Mouse (Mus musculus): ENCODE results near the gene Hs6st3.
"Not testable (repeated sequence)": the region's sequence is repeated elsewhere in the genome, so short reads cannot be mapped to it uniquely, and the experiment has no call there.

Gene Hs6st3

DNA sequence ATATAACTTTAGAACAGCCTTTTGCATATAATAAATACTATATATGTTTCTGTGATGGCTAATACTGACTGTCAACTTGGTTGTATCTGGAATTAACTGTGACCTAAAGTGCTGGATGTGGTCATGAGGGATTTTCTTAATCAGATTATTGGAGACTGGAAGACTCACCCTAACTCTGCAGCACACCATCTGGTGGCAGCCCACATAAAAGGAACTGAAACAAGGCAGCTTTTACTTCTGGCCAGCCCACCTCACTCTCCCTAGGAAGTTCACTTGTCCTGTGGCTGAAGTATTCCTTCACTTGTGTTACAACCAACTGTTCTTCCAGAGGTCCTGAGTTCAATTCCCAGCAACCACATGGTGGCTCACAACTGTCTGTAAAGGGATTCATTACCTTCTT lies 313.5 kb downstream of the Hs6st3 start:
- DNase-seq (ENCODE audit: low read depth, low spot score): no peak

DNA sequence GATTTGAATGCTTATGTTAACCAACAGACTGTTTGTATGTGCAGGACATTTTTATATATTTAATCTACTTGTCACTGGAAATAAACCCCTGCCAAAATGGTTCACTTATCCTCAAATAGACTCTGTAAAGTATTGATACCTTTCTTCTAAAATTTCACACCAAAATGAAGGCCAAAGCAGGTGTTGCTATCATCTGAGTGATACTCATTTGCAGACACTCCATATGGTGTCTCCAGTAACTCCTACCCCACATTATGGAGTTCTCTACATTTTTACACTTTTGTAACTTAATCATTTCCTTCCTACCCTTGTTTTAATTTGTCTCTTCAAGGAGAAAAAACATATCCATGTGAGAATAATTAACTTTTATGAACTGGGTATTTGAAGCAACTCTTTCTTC lies 314.2 kb downstream of the Hs6st3 start:
- DNase-seq (ENCODE audit: low read depth, low spot score): no peak

DNA sequence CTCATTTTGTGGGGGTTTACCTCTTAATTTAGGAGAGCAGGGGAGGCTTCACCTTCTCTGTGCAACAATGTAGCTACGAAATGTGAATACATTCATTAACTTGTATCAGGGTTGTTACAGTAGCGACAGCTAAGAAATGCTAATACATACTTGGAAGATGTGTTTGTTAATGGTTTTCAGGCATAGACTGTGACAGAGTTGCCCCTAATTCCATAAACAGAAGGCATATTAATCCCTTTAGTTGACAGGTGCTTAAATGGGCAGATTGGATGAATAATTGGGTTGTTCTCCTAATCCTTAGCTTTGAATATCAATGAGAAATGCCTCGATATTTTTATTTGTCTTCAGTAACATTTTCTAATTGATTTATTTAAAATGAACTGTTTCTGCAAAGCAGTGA lies 314.7 kb downstream of the Hs6st3 start:
- DNase-seq (ENCODE audit: low read depth, low spot score): no peak

DNA sequence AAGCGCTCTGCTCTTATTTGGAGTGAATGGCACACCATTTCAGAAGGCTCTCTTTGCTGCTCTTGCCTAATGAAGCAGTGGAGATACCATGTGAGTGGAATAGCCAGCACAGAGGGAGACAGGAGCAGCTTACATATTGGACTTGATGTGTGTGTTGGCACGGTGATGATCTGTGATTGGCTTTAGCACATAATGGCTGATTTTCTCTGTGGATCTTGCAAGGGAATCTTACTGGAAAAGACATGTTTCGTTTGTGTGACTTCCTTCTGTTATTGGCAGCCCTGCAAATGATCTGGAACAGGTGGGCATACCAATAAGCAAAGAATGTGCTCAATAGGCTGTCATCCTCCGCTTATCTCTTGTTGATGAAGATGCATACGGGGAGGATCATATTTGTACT lies 326.2 kb downstream of the Hs6st3 start:
- no peak for DNase-seq (ENCODE audit: low read depth, low spot score)

DNA sequence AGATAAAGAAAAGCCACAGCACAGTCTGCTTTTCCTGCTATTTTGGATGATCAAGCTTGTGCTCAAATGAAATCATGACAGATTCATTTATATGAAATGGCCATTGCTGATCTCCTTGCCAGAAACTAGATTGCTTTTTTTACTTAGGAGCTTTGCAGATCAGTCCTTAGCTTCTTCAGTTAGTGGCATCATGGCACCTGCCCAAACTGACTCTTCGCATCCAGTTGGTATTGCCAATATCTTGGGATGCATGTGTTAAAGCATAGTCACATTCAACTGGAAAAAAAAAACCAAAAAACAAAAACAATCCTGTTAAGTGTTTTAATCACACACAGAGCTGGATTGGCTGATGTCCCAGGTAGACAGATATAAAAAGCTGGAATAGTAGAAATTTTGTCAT lies 326.7 kb downstream of the Hs6st3 start:
- no peak for DNase-seq (ENCODE audit: low read depth, low spot score)

DNA sequence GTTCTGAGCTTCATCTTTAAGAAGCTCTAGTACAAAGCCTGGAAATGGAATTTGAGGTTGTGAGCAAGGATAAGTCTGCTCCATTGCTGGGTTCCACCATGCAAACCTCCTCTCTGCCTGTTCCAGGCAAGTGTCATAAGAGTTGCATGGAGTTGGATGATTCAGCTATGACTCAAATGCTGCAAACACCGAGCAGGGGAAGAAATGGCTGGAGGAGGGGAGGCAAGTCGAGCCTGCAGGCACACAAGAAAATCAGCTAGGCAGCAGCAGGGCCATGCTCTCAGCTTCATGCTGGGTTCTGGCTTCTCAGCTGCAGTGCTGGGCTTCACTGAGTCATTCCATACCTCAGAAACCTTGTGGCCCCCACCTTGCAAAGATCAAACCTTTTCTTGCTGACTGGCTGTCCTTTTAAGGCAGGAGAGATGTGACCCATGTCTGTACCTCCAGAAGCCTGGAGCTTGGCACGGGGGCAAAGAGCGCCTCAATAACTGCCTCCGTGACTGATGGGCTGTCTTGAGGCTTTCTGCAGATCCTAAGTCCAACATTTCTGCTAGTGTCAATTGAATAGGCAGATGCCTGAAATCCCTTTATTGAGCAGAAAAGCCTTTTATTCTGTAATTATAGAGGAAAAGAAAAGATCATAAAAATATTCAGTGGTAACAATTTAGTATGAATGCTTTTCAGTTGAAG lies 328.9 kb downstream of the Hs6st3 start:
- DNase-seq (ENCODE audit: low read depth, low spot score): no peak

DNA sequence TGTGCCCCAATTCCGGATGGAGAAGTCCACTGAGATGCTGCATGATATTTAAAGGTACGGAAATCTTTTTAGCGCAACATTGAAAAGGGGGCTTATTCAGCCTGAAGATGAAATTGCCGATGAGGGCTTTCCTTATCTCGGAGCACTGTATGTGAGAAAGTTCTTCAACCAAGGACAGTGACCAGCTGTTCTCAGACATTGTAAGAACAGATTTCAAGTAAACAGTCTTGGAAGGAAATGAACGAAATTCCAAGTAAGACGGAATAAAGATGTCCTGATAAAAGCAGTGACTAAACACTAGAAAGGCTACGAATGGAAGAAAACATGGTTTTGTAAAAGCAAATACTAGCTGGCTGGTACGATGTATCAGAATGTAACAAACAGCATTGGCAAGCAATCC lies 338.4 kb downstream of the Hs6st3 start:
- DNase-seq (ENCODE audit: low read depth, low spot score): no peak

DNA sequence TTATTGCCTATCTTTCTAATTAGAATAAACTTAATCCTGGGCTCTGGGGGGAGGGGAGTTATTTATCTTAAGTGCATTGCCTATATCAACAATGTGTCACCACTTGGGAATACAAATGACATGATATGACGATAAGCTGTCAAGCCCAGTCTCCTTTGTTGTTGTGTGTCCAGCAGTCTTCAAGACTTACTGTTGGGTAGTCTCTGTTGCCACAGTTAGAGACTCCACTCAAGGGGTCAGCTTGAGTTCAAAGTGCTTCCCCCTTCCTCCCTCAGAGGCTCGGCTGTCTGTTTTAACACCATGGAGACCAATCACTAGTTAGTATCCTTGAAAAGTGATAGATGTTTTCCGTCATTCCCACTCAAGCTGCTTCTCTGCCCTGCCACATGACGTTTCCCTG lies 339.7 kb downstream of the Hs6st3 start:
- no peak for DNase-seq (ENCODE audit: low read depth, low spot score)

DNA sequence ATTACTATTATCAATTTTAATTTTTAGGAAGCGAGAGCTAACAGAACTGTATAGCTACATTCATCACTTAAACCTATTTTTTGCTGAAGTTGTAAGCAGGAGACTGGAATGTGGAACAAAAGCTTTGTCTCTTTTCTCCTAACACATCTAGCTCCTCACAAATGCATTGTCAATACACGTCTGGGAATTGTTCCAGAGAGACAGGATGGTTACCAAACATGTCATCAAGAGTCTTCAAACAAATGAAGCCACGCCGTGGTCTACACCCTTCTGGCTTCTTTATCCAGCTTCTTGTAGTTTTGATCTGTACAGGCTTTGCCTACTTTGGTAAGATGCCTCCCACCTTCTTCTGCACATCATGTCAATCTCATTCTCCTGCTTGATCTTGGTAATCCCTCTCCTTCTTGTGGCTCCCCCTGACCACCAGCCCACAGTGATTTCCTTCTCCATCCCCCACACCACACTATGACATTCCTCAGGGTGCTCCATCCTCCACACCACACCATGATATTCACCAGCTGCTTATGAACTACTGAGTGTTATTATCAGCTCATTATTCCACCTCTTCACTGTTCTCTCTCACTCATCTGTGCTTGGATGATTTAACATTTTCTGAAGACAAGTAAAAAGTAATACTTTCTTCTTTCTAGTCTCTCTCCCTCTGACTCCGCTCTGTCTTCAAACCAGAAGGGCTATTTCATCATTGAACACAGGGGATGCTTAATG lies 351.0 kb downstream of the Hs6st3 start:
- DNase-seq (ENCODE audit: low read depth, low spot score): no peak

DNA sequence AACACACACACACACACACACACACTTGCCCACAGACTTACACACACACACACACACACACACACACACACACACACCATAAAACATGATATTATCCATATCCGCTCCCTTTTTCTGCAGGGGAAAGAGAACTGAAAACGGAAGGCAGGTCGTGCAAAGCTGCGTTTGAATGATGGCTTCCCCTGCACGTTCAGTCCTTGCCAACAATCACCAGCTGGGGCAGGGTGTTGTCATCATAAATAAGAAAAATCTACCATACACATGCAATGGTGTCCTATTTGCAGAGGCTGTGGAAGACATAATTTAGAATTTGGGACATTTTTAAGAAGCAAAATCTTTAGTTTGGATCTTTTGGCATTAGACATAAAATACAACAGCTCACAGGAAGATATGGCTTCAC lies 382.5 kb downstream of the Hs6st3 start:
- no peak for DNase-seq (ENCODE audit: low read depth, low spot score)

DNA sequence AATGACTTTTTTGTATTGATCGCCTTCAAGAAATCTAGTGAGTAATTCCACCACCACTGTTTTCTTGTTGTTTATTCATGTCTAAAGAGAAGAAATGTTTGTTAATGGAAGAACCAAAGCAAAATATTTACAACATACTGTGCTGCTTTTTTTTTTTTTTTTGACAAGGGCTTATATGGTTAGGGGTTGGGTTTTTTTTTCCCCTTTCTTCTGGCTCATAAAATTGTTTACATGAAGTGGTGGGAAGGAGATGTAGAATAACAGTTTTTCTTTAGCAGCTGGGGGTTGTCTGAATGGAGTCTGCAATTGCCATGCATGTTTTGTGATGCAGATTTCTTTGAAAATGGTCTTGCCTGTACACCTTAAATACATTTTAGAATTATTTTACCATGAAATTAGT lies 382.9 kb downstream of the Hs6st3 start:
- DNase-seq (ENCODE audit: low read depth, low spot score): no peak

DNA sequence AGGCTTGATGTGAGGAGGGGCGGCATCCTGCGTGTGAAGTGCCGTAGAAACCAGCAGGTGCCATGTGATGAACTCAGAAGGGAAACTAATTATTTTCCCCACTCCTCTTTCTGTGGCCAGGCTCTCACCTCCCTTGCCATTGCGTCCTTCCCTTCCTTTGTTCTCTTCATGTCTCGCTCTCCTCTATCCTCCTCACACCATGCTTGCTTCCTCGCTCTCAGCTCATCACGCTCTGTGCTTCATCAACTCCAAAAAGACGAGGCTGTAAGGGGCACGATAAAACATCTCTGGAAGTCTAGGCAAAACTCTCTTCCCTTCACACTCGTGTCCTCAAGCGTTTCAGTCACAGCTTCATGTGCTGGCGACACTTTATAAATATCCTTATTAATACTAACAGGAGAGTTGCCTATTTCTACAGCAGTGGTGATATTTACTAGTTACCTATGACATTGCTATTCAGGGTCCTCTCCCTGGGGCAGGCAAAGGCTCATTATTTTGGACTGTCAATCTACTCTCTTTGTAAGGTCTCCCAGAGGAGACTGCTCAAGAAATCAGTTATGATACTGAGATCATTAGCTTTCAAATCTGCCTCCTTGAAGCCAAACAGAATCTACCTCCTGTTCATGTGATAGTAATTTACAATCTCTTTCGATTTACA lies 394.9 kb downstream of the Hs6st3 start:
- DNase-seq (ENCODE audit: low read depth, low spot score): no peak

DNA sequence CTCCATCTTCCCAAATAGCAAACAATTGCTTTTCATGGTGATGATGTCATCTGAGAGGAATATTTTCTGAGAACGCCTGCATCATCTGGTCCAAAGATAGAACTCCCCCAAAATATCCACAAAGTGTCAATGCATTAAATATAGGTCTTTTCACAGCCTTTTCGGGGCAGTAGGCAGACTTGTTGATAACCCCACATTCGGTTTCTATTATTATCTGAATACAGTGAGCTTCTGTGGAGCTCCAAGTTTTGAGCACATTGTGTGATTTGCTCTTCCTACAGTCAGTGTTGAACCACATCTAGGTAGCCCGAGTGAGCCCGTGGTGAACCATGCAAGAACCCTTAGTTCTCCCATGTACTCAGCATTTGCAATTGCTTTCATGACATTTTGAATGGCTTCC lies 402.4 kb downstream of the Hs6st3 start:
- no peak for DNase-seq (ENCODE audit: low read depth, low spot score)

DNA sequence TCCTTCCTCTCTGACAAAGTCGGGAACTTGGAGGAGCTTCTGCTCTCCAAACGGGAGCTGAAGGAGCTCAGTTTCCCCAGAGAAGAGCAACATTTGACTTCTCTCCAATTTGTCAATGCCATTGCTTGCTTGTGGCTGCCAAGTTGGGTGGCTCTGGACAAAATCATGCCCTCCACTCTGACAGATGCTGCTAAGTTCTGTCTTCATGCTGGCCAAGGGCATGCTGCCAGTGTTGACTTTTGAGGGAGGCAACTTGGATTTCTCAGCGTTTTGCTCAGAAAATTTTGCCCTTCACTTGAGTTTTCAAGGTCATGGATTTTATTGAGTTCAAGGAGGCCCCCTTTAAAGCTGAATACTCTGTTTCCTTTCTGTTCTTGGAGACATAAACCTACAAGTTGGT lies 406.5 kb downstream of the Hs6st3 start:
- no peak for DNase-seq (ENCODE audit: low read depth, low spot score)

DNA sequence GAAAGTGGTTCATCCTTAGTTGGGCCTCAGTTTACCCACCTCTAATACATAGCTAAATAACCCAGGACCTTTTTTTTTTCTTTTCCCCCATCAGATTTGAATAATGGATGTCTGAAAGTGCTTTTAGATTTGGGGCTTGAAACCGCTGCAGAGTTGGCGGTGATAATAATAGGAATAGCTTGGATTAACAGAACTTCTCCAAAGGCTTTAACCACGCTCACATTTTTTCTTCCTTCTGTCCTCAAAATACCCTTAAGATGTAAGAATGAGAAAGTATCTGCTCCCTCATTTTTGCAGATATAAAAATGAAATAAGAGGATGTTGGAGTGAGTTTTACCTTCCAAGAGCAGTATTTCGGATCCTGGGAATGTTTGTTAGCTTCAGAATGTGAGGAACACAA lies 420.2 kb downstream of the Hs6st3 start:
- no peak for DNase-seq (ENCODE audit: low read depth, low spot score)

DNA sequence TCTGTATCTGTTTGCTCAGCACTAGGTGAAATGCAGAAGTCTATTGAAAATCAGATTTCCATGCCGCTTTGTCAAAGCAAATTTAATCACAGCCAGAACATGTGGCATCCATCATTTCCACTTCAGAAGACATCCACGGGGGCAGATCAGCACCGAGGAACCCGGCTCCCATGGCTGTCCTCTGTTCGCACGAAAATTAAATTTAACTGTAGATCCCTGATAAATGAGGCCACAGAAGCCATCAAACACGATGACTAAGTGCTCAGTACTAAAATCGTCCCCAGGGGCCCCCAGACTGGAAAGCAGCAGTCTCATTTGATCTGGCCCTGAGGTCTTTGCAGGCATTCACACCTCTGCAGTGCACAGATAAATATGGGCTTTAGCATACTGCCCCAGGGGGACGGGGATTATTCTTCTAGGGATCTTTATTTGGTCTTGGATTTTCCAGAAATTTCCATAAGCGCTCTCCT lies 443.9 kb downstream of the Hs6st3 start:
- DNase-seq (ENCODE audit: low read depth, low spot score): no peak

DNA sequence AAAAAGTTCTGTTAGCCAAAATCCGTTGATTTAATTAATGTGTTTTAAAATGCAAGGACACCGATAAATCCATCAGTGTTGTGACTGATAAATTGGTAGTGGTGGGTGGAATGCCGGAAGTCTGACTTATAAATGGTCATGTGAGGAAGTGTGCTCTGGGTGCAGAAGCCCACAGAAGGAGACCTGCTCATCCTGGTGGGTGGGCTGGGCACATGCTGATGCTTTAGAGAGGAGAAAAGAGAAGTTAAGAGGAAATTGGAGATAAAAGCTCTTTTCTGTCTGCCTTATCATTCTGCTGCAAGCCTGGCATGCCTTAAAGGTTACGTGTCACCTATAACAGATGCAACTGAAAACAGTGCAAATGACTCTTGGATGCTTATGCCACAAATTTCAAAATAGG lies 446.9 kb downstream of the Hs6st3 start:
- no peak for DNase-seq (ENCODE audit: low read depth, low spot score)

DNA sequence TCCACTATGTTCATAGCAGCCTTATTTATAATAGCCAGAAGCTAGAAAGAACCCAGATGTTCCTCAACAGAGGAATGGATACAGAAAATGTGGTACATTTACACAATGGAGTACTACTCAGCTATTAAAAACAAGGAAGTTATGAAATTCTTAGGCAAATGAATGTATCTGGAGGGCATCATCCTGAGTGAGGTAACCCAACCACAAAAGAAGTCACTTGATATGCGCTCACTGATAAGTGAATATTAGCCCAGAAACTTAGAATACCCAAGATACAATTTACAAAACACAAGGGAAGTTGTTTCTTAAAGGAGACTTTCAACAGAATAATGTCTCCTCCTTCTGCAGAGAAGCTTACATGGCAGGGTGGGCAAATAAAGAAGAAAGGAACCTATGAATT lies 449.2 kb downstream of the Hs6st3 start:
- DNase-seq (ENCODE audit: low read depth, low spot score): not testable (repeated sequence)

DNA sequence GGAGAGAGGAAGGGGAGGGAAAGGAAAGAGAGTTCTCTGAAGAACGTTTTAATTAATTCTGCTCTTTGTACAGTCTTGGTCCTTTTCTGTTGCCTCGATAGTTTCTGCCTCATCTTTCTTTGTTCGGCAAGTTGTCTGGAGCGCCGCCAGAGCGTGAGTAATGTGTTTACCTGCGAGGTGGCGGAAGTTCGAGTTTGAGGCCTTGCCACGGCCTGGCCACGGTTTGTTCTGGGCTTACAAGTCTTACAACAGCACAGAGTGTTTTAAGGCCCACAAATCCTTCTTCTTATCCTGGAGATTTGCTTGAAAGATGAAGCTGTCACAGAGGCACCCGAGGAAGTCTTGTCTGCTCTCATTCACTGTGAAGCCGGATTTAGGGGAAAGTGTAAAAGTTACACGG lies 466.2 kb downstream of the Hs6st3 start:
- no peak for DNase-seq (ENCODE audit: low read depth, low spot score)

DNA sequence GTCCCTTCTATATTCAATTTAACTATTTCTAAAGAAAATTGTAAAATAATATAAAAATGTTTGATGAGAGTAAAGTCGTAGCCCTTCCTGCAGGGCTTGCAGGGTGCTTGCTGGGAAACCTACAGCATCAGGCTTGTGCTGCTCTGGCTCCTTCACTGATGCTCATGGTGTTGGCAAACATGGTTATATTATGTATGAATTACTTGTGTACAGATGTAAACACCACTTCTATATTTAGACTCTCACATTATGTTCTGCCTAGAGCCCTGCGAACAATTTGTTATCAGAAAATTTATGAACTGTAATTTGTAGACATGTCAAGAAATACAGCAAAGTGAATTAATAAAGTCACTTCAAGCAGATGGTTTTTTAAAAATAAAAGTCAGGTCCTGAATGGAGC lies 474.7 kb downstream of the Hs6st3 start:
- no peak for DNase-seq (ENCODE audit: low read depth, low spot score)

DNA sequence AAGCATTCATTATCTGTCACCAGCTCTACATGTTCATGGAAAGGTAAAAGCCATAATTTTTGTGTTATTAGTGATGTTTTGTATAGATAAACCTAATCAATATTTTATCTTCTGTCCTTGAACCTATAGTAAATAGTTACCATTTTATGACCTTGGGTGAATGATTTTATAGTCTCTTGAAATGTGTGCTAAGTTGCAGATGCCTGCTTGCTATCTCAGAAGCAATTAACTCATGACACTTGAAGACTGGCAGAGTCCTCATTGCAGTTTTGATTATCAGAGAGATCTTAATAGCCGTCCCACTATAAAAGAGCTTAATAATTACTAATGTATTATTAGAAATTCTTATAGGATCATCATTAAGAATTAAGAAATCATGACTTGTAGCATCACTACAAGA lies 491.0 kb downstream of the Hs6st3 start:
- no peak for DNase-seq (ENCODE audit: low read depth, low spot score)

DNA sequence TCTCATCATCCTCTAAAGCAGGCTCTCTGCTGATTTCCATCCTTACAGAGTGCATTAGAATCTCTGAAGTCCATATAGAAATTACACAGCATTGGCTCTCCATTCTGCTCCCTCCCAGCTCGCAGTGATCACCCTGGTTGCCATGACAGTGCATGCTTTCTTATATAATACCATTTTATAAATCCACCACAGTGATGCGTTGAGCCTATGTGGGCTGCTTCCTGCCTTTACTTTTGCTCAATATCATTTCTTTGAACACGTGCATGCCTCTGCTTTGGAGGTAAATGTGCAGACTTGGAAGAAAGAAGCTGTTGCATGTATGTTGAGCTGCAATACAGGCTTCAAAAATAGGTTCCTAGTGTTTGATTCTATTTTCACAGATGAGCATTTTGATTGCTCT lies 494.9 kb downstream of the Hs6st3 start:
- no peak for DNase-seq (ENCODE audit: low read depth, low spot score)

DNA sequence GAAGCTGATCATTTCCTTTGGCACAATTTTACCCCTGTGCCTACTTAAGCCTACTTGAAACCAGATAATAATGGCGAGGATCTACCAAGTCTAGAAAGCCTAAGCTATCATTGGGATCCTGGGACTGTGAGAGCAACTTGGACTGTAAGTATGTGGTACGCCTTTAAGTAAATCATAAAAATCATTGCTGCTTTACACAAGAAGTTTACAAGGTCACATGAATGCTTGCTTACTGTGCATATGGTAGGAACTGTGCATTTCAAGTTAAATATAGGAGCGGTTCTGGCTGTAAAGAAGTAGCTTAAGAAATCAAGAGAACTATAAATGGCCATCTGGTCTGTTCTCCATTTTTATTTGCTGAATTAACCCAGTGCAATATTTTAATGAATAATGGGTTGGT lies 495.5 kb downstream of the Hs6st3 start:
- no peak for DNase-seq (ENCODE audit: low read depth, low spot score)
